Mouse (Mus musculus): Measurements from ENCODE around the gene Upk1a.

DNA sequence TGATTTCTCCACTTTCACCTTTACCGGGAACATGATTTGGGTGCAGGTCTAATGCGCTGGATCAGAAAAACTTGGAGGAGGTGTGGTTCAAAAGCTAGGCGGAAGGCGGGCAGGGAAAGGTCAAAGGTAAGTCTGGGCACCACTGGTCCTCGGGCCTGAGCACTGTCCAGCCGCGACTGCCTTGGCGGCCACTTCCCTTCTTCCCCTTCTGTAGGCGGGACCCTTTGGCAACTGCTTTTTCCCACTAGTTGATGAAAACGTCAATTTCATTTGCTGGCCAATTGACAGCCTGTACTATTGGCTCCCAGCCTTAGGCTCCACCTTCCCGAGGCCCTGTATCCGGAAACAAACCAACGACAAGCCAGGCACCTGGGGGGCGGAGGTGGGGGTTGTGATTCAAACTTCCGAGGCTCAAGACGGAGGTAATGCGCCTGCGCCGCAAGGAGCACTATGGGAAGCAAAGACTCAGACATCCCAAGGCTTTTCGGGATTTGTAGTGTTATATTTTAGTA, 53.1 kb downstream of the Upk1a start, which contains the start of gene Lin37:
- TF ChIP-seq POLR2A (IDR thresholded peaks at IDR 0.05; ENCODE audit: low read depth, low read length), result peak; percentile 73
- no peak for TF ChIP-seq CTCF (conservative IDR thresholded peaks at IDR 0.05 in 1 of 2, IDR thresholded peaks at IDR 0.05 in 1 of 2; ENCODE audit: low read depth in 2 of 2, low read length in 2 of 2)

Data from CH12.LX (cell line).